Mouse (Mus musculus): ENCODE measurements around the gene H3f3b.
A peak's percentile ranks its signal among the peaks of the same experiment; 100 is the strongest.

The H3f3b gene

GRCm38 (mm10) chr11:116027756-116028155 lies at the start of gene H3f3b:
H3f3b (minus strand) TSS chr11:116027962.
- DNase-seq (ENCODE audit: low spot score in 2 of 2), result no peak

GRCm38 (mm10) chr11:116076836-116077235 lies 49.1 kb upstream of the H3f3b start:
- DNase-seq (ENCODE audit: low spot score in 2 of 2), result no peak

GRCm38 (mm10) chr11:116076266-116076540 lies 48.4 kb upstream of the H3f3b start:
- DNase-seq (ENCODE audit: low spot score in 2 of 2), result no peak

GRCm38 (mm10) chr11:116075539-116076265 lies 47.9 kb upstream of the H3f3b start:
- DNase-seq (ENCODE audit: low spot score in 2 of 2), result no peak

DNA sequence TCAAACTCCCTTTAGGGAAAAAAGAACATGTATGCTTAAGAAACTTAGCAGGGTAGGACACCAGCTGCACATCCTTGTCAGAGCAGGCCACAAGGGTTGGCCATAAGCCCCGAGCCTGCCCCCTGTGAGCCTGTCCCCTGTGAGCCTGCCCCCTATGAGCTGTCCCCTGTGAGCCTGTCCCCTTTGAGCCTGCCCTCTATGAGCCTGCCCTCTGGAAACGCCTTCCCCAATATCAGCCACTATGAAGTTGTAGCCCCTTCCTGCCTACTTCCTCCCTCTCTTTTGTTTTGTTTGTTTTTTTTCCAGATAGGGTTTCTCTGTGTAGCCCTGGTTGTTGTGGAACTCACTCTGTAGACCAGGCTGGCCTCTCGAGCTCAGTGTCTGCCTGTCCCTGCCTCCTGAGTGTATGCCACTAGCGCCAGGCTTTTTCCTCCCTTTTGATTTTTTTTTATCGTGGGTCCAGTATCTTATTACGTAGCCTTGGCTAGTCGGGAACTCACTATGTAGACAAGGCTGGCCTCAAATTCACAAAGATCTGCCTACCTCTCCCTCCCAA lies 46.8 kb upstream of the H3f3b start:
- DNase-seq (ENCODE audit: low spot score in 2 of 2), result no peak

DNA sequence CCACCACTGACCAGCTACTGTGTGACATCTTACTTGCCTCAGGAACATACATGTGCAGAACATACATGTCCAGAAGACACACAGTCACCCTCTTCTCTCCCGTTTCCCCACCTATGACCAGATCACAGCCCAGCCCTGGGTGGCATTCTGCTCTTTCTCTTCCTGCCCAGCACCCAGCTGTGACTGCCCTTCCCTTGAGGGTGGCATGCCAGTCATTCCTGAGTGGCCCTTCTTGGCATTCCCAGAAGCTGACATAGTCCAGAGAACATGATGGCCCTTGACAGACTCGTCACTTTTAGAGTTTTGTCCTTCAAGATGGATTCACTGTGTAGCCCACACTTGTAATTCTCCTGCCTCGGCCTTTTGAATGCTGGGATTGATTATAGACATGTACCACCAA lies 44.8 kb upstream of the H3f3b start:
- no peak for DNase-seq (ENCODE audit: low spot score in 2 of 2)

DNA sequence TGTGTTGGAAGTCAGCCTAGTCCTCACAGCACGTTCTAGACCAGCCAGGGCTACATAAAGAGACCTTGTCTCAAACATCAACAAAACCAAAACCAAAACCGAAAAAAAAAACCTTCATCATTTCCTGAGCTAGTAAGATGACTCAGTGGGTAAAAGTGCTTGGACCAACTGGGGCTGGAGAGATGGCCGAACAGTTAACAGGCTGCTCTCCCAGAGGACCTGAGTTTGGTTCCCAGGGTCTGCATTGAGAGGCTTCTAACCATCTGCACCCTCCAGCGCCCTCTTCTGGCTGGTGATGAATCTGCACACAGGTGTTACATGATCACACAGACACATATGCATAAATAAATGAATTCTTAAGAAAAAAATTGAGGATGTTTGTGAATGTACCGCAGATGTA lies 43.7 kb upstream of the H3f3b start:
- DNase-seq (ENCODE audit: low spot score in 2 of 2), result peak in 1 of 2 experiments; percentile 50

DNA sequence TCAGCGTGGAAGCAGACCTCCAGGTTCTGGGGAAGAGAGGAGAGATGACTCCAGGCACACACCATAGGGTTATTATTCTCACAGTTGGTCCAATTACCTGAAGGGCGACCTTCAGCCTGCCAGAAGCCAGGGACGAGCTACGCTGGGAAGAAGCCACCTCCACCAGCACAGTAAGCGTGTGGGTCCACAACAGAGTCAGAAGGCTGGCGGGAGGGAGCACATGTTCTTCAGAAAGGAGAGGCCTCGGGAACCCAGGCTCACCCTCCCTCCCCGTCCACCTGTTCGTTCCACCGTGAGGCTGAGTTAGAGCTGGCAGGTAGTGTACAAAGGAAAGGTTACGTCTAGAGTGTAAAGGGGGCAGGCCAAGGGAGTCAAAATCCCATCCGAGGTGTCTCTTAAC lies 37.6 kb upstream of the H3f3b start:
- DNase-seq (ENCODE audit: low spot score in 2 of 2), result no peak

DNA sequence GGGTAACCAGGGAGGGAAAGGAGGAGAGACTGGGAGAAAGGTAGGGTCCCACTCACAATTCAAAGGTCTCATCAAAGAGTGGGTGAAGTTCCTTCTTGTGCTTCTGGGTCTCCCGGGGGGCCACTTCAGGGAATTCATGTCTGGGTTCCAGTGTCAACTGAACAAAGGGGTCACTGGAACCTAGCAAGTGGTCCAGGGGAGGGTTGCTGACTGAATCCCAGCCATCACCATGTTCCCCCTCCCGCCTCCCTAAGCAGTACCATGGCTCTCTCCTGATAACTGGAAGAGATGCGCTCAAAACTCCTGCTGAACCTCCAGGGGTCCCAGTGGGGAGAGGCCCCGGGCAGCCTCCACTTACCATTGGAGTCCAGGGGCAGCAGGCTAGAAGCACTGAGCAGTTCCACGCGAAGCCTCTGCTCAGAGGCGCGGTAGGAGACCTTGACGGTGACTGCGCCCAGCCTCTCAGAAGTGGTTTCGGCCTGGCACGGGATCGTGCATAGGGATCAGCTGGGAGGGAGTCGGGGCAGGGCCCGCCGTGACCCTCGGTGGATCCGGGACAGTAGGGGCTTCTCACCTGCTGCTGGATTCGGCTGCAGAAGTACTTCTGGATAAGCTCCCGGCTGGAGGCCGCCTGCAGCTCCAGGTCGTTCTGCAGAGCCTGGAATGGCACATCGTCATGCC lies 36.6 kb upstream of the H3f3b start:
- no peak for DNase-seq (ENCODE audit: low spot score in 2 of 2)

GRCm38 (mm10) chr11:116063562-116063961 lies 35.8 kb upstream of the H3f3b start:
- DNase-seq (ENCODE audit: low spot score in 2 of 2), result no peak

- no peak for DNase-seq (ENCODE audit: low spot score in 2 of 2)
These were observed 34.8 kb upstream of the H3f3b start for GRCm38 (mm10) chr11:116062521-116062920.

GRCm38 (mm10) chr11:116061641-116062415 lies 34.1 kb upstream of the H3f3b start:
- no peak for DNase-seq (ENCODE audit: low spot score in 2 of 2)

DNA sequence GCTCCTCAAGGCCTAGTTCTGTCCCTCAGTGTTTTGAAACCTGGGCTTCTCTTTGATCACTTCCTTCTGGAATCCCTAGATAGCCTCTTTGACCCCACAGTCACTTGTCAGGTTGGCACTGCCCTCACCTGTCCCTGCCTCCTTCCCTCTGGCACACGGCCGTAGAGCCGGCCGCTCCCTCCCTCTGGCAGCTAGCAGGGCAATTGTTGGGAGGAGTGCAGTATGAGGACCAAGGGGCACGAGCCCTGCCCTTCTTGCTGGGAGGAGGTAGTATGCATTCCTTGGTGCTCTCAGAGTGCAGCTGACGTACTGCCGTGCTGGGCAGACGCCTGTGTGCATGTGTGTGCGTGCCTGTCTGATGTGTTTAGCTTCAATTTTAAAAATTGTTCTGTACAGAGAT lies 32.8 kb upstream of the H3f3b start:
- DNase-seq (ENCODE audit: low spot score in 2 of 2), result no peak

DNA sequence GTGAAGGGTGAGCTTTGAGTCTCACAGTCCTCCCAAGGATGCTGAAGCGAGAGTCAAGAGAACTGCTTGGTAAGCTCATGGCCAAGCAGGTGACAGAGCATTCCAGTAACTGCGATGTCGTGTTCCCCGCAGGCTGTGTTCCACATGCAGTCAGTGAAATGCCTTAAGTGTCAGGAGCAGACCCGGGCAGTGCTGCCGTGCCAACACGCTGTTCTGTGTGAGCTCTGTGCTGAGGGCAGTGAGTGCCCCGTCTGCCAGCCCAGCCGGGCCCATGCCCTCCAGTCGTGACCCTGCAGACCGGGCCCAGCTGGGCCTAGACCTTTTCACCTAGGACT lies 31.9 kb upstream of the H3f3b start:
- DNase-seq (ENCODE audit: low spot score in 2 of 2), result no peak

DNA sequence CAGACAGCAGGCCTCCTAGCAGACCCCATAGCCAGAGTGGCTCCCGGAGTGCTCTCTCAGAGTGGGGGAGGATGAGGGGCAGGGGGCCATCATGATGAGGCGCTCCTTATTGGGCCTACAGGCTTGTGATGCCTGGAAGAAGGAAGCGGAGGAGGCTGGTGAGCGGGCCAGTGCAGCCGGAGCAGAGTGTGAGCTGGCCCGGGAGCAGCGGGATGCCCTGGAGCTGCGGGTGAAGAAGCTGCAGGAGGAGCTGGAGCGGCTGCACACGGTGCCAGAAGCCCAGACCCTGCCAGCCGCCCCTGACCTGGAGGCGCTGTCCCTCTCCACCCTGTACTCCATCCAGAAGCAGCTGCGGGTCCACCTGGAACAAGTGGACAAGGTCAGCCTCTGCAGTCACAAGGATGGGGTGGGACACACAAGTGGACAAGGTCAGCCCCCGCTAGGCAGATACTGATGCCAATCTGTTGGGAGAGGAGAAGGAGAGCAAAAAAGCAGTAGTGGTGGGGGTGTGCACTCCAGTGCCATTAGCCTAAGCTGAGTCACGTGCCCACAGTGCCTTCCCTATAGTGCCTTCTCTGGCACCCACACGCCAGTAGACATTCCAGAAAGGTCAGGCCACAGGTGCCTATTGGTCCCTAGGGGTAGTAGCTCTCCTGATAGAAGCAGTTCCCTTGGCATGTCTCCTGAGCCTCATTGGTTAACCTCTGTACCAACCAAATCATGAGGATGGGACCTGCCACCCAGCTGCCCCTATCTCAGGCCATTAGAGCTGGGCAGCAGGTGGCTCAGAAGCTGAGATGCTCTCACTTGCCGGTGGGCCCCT lies 31.3 kb upstream of the H3f3b start:
- DNase-seq (ENCODE audit: low spot score in 2 of 2), result no peak

- DNase-seq (ENCODE audit: low spot score in 2 of 2), result no peak
These were observed 30.4 kb upstream of the H3f3b start for GRCm38 (mm10) chr11:116058022-116058614.

DNA sequence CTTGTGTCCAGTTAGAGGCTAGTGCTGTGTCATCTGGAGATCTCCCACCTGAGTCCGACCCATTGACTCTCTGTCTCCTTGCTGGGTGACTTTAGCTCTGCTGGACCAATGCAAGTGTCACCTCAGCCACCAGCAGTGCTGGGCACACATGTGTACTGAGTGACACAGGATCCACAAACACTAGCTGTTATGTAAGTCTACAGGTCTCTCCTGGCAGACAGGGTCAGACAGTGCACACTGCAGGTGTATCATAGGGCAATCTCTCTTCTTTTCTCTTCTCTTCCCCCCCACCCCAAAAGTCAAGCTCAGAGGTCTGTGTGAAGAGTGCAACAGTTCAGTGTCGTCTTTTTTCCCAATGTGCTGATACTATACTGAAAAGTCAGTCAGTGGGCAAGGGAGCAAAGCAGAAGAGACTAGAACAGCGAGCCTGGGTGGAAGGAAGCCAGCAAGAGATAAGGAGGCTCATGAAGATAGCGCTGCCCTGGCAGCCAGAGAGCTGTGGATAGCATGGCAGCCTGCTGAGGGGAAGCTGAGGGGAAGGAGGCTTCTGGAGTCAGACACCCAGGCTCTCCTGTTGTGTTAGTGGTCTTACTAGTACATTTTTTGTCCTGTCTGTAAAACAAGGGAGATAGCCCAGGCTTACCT lies 29.6 kb upstream of the H3f3b start:
- DNase-seq (ENCODE audit: low spot score in 2 of 2), result no peak

DNA sequence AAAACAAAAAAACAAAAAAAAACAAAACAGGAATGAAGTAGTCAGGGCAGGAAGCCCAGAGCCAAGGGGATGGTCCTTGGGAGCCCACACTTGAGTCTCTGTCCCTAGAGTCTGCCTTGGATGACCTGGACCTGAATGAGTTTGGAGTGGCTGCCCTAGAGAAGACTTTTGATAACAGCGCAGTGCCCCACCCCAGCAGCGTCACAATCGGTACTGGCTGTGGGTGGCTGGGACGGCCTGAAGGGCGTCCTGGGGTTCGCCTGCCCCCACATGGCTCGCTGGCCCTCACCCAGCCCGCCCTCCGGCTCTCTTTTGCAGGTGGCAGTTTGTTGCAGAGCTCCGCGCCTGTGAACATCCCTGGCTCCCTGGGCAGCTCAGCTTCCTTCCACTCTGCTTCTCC lies 28.1 kb upstream of the H3f3b start:
- no peak for DNase-seq (ENCODE audit: low spot score in 2 of 2)

GRCm38 (mm10) chr11:116053510-116054229 lies 25.9 kb upstream of the H3f3b start:
- no peak for DNase-seq (ENCODE audit: low spot score in 2 of 2)

DNA sequence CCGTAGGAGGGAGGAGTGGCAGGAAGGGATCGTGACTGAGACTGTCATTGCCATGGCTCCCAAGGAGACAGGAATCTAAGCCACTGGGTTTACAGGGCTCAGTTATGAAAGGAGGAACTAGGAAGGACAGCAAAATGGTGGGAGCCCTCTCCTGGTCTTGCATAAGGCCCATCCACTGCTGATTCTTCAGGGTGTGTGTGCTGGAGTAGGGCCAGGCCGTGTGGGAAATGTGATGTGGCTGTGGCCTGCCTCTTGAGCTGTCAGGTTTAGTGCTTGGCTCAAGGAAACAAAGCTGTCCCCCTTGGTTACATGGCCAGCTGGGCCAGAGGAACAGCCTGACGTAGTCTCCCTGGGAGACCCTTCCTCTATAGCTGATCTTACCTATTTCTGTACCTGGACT lies 22.4 kb upstream of the H3f3b start:
- no peak for DNase-seq (ENCODE audit: low spot score in 2 of 2)
